Mouse (Mus musculus): ENCODE results near the gene Ptma. TPM values are rescaled to one million over a fixed set of nuclear protein-coding genes. Genes with fewer than 3 reads are reported as not detected.

Gene Ptma
- 1,264 and 1,361 TPM in 2 replicates for polyA plus RNA-seq (2015; fragmentation: Nextera tagmentation; extraction: Ambion mirVana)

GRCm38 (mm10) chr1:86526116-86526788, at the start of gene Ptma:
TSS of gene Ptma (plus strand) at chr1:86526726.
- Histone ChIP-seq H3K27ac (ENCODE audit: low read length) (peak within 1 kb of the TSS; percentile 100), H3K9ac (replicated peaks; ENCODE audit: low read depth) (peak within 1 kb of the TSS; percentile 99), H3K4me2 (replicated peaks; ENCODE audit: low read depth, low read length) (peak within 1 kb of the TSS; percentile 83), H3K9me3 (ENCODE audit: low read length) (no peaks in the 10 kb centered on the region), H3K36me3 (ENCODE audit: insufficient read depth, low read length) (peaks cover 5% of the 10 kb centered on the region; the same call in 1 of the 2 replicates), H3K4me3 (ENCODE audit: low read depth, low read length) (peak within 1 kb of the TSS; percentile 97), H3K4me1 (ENCODE audit: insufficient read depth, low read depth, low read length) (peaks cover 7% of the 10 kb centered on the region), H3K27me3 (replicated peaks; ENCODE audit: insufficient read depth, low read length) (no peaks in the 10 kb centered on the region)
- ATAC-seq (peak; percentile 86), DNase-seq (ENCODE audit: low spot score) (peak; percentile 99)
- TF ChIP-seq CTCF (IDR thresholded peaks at IDR 0.05) (0 out of 2 replicates have a peak, but pooled peaks have one; percentile 4), EP300 (IDR thresholded peaks at IDR 0.05) (no peak; the same call in 1 of the 2 replicates)
- WGBS = under 1% methylated on average over 52 of the region's 63 CpGs

GRCm38 (mm10) chr1:86477738-86478285, 48.7 kb upstream of the Ptma start:
- H3K4me1 ChIP-seq (ENCODE audit: insufficient read depth, low read depth, low read length) = no peaks in the 10 kb centered on the region; the same call in 1 of the 2 replicates
- no peak overlapping the region for H3K9ac ChIP-seq (replicated peaks; ENCODE audit: low read depth)
- DNase-seq (ENCODE audit: low spot score) = no peak
- no peak overlapping the region for H3K4me3 ChIP-seq (ENCODE audit: low read depth, low read length)
- H3K27ac ChIP-seq (ENCODE audit: low read length) = no peak overlapping the region
- H3K9me3 ChIP-seq (ENCODE audit: low read length) = no peaks in the 10 kb centered on the region
- no peak overlapping the region for H3K4me2 ChIP-seq (replicated peaks; ENCODE audit: low read depth, low read length)
- TF ChIP-seq EP300 (IDR thresholded peaks at IDR 0.05) (no peak), CTCF (IDR thresholded peaks at IDR 0.05) (no peak)
- H3K27me3 ChIP-seq (replicated peaks; ENCODE audit: insufficient read depth, low read length) = no peaks in the 10 kb centered on the region
- no peaks in the 10 kb centered on the region for H3K36me3 ChIP-seq (ENCODE audit: insufficient read depth, low read length)
- ATAC-seq = no peak
- 82% methylated on average over 5 of the region's 5 CpGs for WGBS

GRCm38 (mm10) chr1:86479099-86479825, 47.3 kb upstream of the Ptma start:
- 40% methylated on average over 8 of the region's 8 CpGs for WGBS
- TF ChIP-seq EP300 (IDR thresholded peaks at IDR 0.05) (peak; percentile 67), CTCF (IDR thresholded peaks at IDR 0.05) (no peak)
- ATAC-seq = peak; percentile 82

GRCm38 (mm10) chr1:86480288-86480687, 46.2 kb upstream of the Ptma start:
- Histone ChIP-seq H3K4me3 (ENCODE audit: low read depth, low read length) (no peak overlapping the region), H3K27ac (ENCODE audit: low read length) (no peak overlapping the region), H3K4me2 (replicated peaks; ENCODE audit: low read depth, low read length) (no peak overlapping the region), H3K9ac (replicated peaks; ENCODE audit: low read depth) (no peak overlapping the region), H3K9me3 (ENCODE audit: low read length) (no peaks in the 10 kb centered on the region), H3K27me3 (replicated peaks; ENCODE audit: insufficient read depth, low read length) (no peaks in the 10 kb centered on the region), H3K36me3 (ENCODE audit: insufficient read depth, low read length) (no peaks in the 10 kb centered on the region), H3K4me1 (ENCODE audit: insufficient read depth, low read depth, low read length) (no peaks in the 10 kb centered on the region)
- ATAC-seq = no peak
- DNase-seq (ENCODE audit: low spot score) = no peak
- WGBS = 85% methylated on average over 6 of the region's 6 CpGs
- TF ChIP-seq CTCF (IDR thresholded peaks at IDR 0.05) = no peak

More at GRCm38 (mm10) chr1:86479099-86479825, 47.3 kb upstream of the Ptma start:
- no peaks in the 10 kb centered on the region for H3K4me1 ChIP-seq (ENCODE audit: insufficient read depth, low read depth, low read length)
- no peak overlapping the region for H3K4me3 ChIP-seq (ENCODE audit: low read depth, low read length)
- H3K27ac ChIP-seq (ENCODE audit: low read length) = peak overlapping the region; percentile 27; the same call in 1 of the 2 replicates
- peak; percentile 83 for DNase-seq (ENCODE audit: low spot score)
- no peaks in the 10 kb centered on the region for H3K9me3 ChIP-seq (ENCODE audit: low read length)
- no peaks in the 10 kb centered on the region for H3K36me3 ChIP-seq (ENCODE audit: insufficient read depth, low read length)
- no peaks in the 10 kb centered on the region for H3K27me3 ChIP-seq (replicated peaks; ENCODE audit: insufficient read depth, low read length)
- no peak overlapping the region for H3K9ac ChIP-seq (replicated peaks; ENCODE audit: low read depth)
- no peak overlapping the region for H3K4me2 ChIP-seq (replicated peaks; ENCODE audit: low read depth, low read length)

GRCm38 (mm10) chr1:86480735-86481447, 45.6 kb upstream of the Ptma start:
- whole genome bisulfite sequencing = 56% methylated on average over 8 of the region's 8 CpGs
- DNase-seq (ENCODE audit: low spot score) = no peak
- peak overlapping the region; percentile 38 for H3K27ac ChIP-seq (ENCODE audit: low read length)
- no peak overlapping the region for H3K4me3 ChIP-seq (ENCODE audit: low read depth, low read length)
- H3K27me3 ChIP-seq (replicated peaks; ENCODE audit: insufficient read depth, low read length) = no peaks in the 10 kb centered on the region
- H3K9ac ChIP-seq (replicated peaks; ENCODE audit: low read depth) = no peak overlapping the region
- no peaks in the 10 kb centered on the region for H3K36me3 ChIP-seq (ENCODE audit: insufficient read depth, low read length)
- no peak overlapping the region for H3K4me2 ChIP-seq (replicated peaks; ENCODE audit: low read depth, low read length)
- no peak for TF ChIP-seq EP300 (IDR thresholded peaks at IDR 0.05)
- TF ChIP-seq CTCF (IDR thresholded peaks at IDR 0.05) = no peak
- no peaks in the 10 kb centered on the region for H3K9me3 ChIP-seq (ENCODE audit: low read length)
- ATAC-seq = peak; percentile 18; the same call in 1 of the 2 replicates
- H3K4me1 ChIP-seq (ENCODE audit: insufficient read depth, low read depth, low read length) = no peaks in the 10 kb centered on the region

All from lung, postnatal 0 days (tissue).